Mouse (Mus musculus) hindbrain, embryonic 15.5 days (tissue): ENCODE data around the gene Pigg. TPM values are rescaled to one million over a fixed set of nuclear protein-coding genes. Genes with fewer than 3 reads are reported as not detected.

Experiments used
- ATAC-seq: fragments of 200-750 bp; cut with Nextera tagmentation; 2 replicates; pipeline ENCODE4 v1.8.0; 2017; ENCODE audit warnings: low read depth, moderate number of reproducible peaks, moderate TSS enrichment; ENCODE audit not compliant: low FRiP score
- H3K27ac ChIP-seq: fragments of 300-500 bp; sonication (generic); replicated peaks from 2 replicates; pipeline ENCODE4 v1.5.1; 2015; ENCODE audit warnings: mild to moderate bottlenecking, inconsistent platforms
- H3K27me3 ChIP-seq: fragments of 300-500 bp; sonication (generic); 2 replicates; pipeline ENCODE4 v1.6.1; 2015; ENCODE audit warnings: control low read depth, inconsistent platforms
- H3K36me3 ChIP-seq: fragments of 300-500 bp; sonication (generic); 2 replicates; pipeline ENCODE4 v1.6.1; 2015; ENCODE audit warnings: control low read depth, inconsistent platforms
- H3K4me1 ChIP-seq: fragments of 300-500 bp; sonication (generic); replicated peaks from 2 replicates; pipeline ENCODE4 v1.6.1; 2015; ENCODE audit warnings: control low read depth, inconsistent platforms
- H3K4me2 ChIP-seq: fragments of 300-500 bp; sonication (generic); 2 replicates; pipeline ENCODE4 v1.6.1; 2015; ENCODE audit warnings: moderate library complexity, mild to moderate bottlenecking, inconsistent platforms
- H3K4me3 ChIP-seq: fragments of 300-500 bp; sonication (generic); 2 replicates; pipeline ENCODE4 v1.5.1; 2015; ENCODE audit warnings: mild to moderate bottlenecking, inconsistent platforms
- H3K9ac ChIP-seq: fragments of 300-500 bp; sonication (generic); 2 replicates; pipeline ENCODE4 v1.6.1; 2015; ENCODE audit warnings: inconsistent platforms
- H3K9me3 ChIP-seq: fragments of 300-500 bp; sonication (generic); 2 replicates; pipeline ENCODE4 v1.6.1; 2016; ENCODE audit warnings: control low read depth, inconsistent platforms
- WGBS: fragments of 180-500 bp; shearing (Covaris S2); methylation state at CpG from one replicate; pipeline ENCODE4 v1.1.7; 2015; 5-methylcytosine and 5-hydroxymethylcytosine counted together
- polyA plus RNA-seq: library from polyadenylated mRNA; unstranded; fragments of >200 nt; fragmentation: Nextera tagmentation; extraction: Ambion mirVana; gene quantifications from 2 replicates; pipeline ENCODE4 v1.2.1, GENCODE M21; 2015

The Pigg gene
- polyA plus RNA-seq, 1 experiment from 2014 or later: 4.9 TPM

GRCm38 (mm10) chr5:108313065-108313860 is 854 bp downstream of the Pigg start:
- peak overlapping the region; percentile 59 for H3K4me3 ChIP-seq
- H3K27ac ChIP-seq: peak overlapping the region; percentile 80; the same call in 1 of the 2 replicates
- no peak for ATAC-seq
- 8% methylated on average over 16 of the region's 16 CpGs for WGBS
- H3K9ac ChIP-seq: peak overlapping the region; percentile 66
- peaks cover 8% of the 10 kb centered on the region for H3K4me1 ChIP-seq
- no peaks in the 10 kb centered on the region for H3K9me3 ChIP-seq
- H3K27me3 ChIP-seq: no peaks in the 10 kb centered on the region
- H3K4me2 ChIP-seq: peak overlapping the region; percentile 93
- 0 out of 2 replicates have a peak, but pooled peaks cover 6% of the 10 kb centered on the region for H3K36me3 ChIP-seq

GRCm38 (mm10) chr5:108331051-108331450 is 18.6 kb downstream of the Pigg start:
- 79% methylated on average over 1 of the region's 1 CpGs for WGBS
- Histone ChIP-seq H3K4me1 (no peaks in the 10 kb centered on the region), H3K4me2 (no peak overlapping the region), H3K9me3 (no peaks in the 10 kb centered on the region), H3K27ac (no peak overlapping the region), H3K36me3 (peaks cover 38% of the 10 kb centered on the region), H3K9ac (no peak overlapping the region), H3K4me3 (no peak overlapping the region), H3K27me3 (no peaks in the 10 kb centered on the region)
- no peak for ATAC-seq

DNA sequence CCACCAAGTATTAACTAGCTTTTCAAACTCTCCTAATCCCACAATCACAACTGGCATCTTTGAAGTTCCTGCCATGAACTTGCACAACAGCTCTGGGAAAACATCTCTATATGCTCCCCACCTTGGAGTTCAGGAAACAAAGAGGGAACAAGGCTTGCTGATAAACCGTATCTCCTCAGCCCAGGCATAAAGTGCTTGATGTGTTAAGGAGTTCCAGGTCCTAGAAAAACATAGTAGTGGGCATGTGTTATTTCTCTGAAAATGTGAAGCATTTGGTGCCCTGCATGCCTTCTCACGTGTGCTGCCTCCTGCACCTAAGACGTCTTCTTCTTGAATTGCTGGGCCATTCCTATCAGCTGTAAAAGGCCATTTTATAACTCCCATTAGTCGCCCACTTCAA is 25.0 kb downstream of the Pigg start:
- no peaks in the 10 kb centered on the region for H3K27me3 ChIP-seq
- H3K36me3 ChIP-seq: peaks cover 35% of the 10 kb centered on the region
- H3K9ac ChIP-seq: no peak overlapping the region
- no peak overlapping the region for H3K4me3 ChIP-seq
- H3K27ac ChIP-seq: no peak overlapping the region
- 82% methylated on average over 4 of the region's 4 CpGs for WGBS
- no peak for ATAC-seq
- H3K4me1 ChIP-seq: no peaks in the 10 kb centered on the region
- no peaks in the 10 kb centered on the region for H3K9me3 ChIP-seq
- H3K4me2 ChIP-seq: no peak overlapping the region

- Histone ChIP-seq H3K27ac (no peak overlapping the region), H3K9ac (no peak overlapping the region), H3K4me1 (no peaks in the 10 kb centered on the region), H3K27me3 (no peaks in the 10 kb centered on the region), H3K36me3 (peaks cover 30% of the 10 kb centered on the region), H3K9me3 (no peaks in the 10 kb centered on the region), H3K4me2 (no peak overlapping the region), H3K4me3 (no peak overlapping the region)
- no peak for ATAC-seq
- 92% methylated on average over 3 of the region's 3 CpGs for WGBS
Measured at GRCm38 (mm10) chr5:108338049-108338448, 25.6 kb downstream of the Pigg start.

GRCm38 (mm10) chr5:108343680-108344170 is 31.3 kb downstream of the Pigg start:
- ATAC-seq: no peak
- H3K9ac ChIP-seq: no peak overlapping the region
- H3K36me3 ChIP-seq: peaks cover 28% of the 10 kb centered on the region
- no peak overlapping the region for H3K4me3 ChIP-seq
- no peaks in the 10 kb centered on the region for H3K9me3 ChIP-seq
- 96% methylated on average over 4 of the region's 4 CpGs for WGBS
- H3K27me3 ChIP-seq: no peaks in the 10 kb centered on the region
- no peak overlapping the region for H3K4me2 ChIP-seq
- no peaks in the 10 kb centered on the region for H3K4me1 ChIP-seq
- no peak overlapping the region for H3K27ac ChIP-seq

GRCm38 (mm10) chr5:108345313-108346071 is 33.1 kb downstream of the Pigg start:
- no peaks in the 10 kb centered on the region for H3K9me3 ChIP-seq
- 86% methylated on average over 10 of the region's 10 CpGs for WGBS
- no peak for ATAC-seq
- H3K36me3 ChIP-seq: peaks cover 36% of the 10 kb centered on the region
- H3K4me1 ChIP-seq: no peaks in the 10 kb centered on the region
- H3K4me3 ChIP-seq: no peak overlapping the region
- no peak overlapping the region for H3K4me2 ChIP-seq
- no peak overlapping the region for H3K9ac ChIP-seq
- H3K27me3 ChIP-seq: no peaks in the 10 kb centered on the region
- H3K27ac ChIP-seq: no peak overlapping the region

DNA sequence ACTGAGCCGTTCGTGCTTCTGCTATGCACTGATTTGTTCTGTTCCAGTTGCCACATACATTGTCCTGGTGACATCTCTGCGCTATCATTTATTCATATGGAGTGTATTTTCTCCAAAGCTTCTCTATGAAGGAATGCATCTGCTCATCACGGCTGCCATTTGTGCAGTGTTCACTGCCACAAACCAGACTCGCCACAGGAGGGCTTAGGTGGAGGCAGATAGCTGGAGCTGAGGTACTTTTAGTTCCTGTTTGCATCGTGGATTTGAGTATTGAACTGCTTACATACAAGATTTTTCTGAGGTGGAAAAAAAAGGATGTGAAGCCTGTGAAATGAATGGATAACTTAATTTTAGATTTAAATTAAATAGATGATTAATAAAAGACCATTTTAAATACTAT is 35.4 kb downstream of the Pigg start:
- Histone ChIP-seq H3K9me3 (no peaks in the 10 kb centered on the region), H3K4me3 (no peak overlapping the region), H3K27ac (no peak overlapping the region), H3K4me1 (no peaks in the 10 kb centered on the region), H3K36me3 (peaks cover 38% of the 10 kb centered on the region), H3K27me3 (no peaks in the 10 kb centered on the region), H3K4me2 (no peak overlapping the region), H3K9ac (no peak overlapping the region)
- ATAC-seq: no peak
- WGBS: 86% methylated on average over 6 of the region's 6 CpGs

GRCm38 (mm10) chr5:108349511-108350148 is 37.2 kb downstream of the Pigg start:
- H3K9me3 ChIP-seq: no peaks in the 10 kb centered on the region
- peaks cover 35% of the 10 kb centered on the region for H3K36me3 ChIP-seq
- no peak overlapping the region for H3K9ac ChIP-seq
- no peak for ATAC-seq
- no peak overlapping the region for H3K4me2 ChIP-seq
- H3K27me3 ChIP-seq: no peaks in the 10 kb centered on the region
- H3K4me3 ChIP-seq: no peak overlapping the region
- no peaks in the 10 kb centered on the region for H3K4me1 ChIP-seq
- WGBS: 92% methylated on average over 9 of the region's 9 CpGs
- H3K27ac ChIP-seq: no peak overlapping the region

DNA sequence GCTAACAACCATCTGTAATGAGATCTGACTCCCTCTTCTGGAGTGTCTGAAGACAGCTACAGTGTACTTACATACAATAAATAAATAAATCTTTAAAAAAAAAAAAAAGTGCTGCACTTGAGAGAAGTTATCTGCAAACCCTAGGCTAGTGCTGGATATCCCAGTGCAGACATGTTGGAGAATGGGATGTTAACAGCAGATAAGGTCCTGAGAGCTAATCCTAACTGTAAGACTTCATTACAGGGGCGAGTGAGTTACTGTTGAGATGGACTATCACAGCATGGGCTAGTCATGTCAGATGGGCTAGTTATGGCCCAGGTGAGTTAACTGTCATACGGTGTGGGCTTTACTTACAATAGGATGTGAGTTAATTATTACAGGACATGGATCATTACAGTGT is 41.6 kb downstream of the Pigg start:
- Histone ChIP-seq H3K4me2 (no peak overlapping the region), H3K9ac (no peak overlapping the region), H3K27ac (no peak overlapping the region), H3K36me3 (peaks cover 19% of the 10 kb centered on the region), H3K4me3 (no peak overlapping the region), H3K4me1 (no peaks in the 10 kb centered on the region), H3K27me3 (no peaks in the 10 kb centered on the region), H3K9me3 (no peaks in the 10 kb centered on the region)
- ATAC-seq: no peak
- 88% methylated on average over 2 of the region's 2 CpGs for WGBS

DNA sequence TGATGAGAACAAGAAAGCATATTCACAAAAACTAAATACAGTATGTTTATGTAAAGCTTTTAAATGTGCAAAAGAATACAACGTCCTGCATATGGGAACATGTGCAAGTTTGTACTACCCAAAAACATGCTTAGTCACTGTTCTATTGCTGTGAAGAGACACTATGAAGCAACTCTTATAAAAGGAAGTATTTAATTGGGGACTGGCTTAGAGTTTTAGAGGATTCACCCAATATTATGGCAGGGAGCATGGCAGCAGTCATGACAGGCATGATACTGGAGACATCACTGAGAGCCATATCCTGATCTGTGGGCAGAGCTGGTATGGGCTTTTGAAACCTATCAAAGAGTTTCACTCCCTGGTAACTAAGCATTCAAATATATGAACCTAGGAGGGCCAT is 45.5 kb downstream of the Pigg start:
- no peaks in the 10 kb centered on the region for H3K36me3 ChIP-seq
- no peak overlapping the region for H3K4me3 ChIP-seq
- no peak overlapping the region for H3K27ac ChIP-seq
- no peak overlapping the region for H3K9ac ChIP-seq
- no peaks in the 10 kb centered on the region for H3K27me3 ChIP-seq
- WGBS: 97% methylated on average over 1 of the region's 1 CpGs
- H3K9me3 ChIP-seq: no peaks in the 10 kb centered on the region
- no peak for ATAC-seq
- H3K4me2 ChIP-seq: no peak overlapping the region
- H3K4me1 ChIP-seq: no peaks in the 10 kb centered on the region

GRCm38 (mm10) chr5:108359491-108359890 is 47.1 kb downstream of the Pigg start:
- Histone ChIP-seq H3K36me3 (no peaks in the 10 kb centered on the region), H3K4me3 (no peak overlapping the region), H3K4me1 (no peaks in the 10 kb centered on the region), H3K9me3 (no peaks in the 10 kb centered on the region), H3K9ac (no peak overlapping the region), H3K27ac (no peak overlapping the region), H3K27me3 (peaks cover 15% of the 10 kb centered on the region), H3K4me2 (no peak overlapping the region)
- 89% methylated on average over 9 of the region's 9 CpGs for WGBS
- ATAC-seq: no peak

DNA sequence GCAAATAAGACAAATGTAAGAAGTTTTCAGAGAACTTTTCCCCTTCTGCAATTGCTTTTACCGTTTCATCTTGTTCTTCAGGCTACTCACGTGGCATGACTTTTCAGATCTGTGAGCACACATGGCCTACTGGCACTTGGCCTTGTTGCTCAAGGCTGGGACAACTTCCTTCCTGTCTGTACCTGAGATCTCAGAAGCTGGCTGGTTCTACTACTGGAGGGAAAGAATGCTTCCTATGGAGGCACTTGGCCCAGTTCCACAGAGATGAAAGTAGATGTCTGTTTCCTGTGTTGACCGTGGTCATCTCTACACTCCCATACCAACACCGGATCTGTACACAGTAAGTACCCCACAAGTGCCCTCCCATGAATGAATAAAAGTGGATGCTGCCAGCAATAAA is 47.8 kb downstream of the Pigg start:
- Histone ChIP-seq H3K4me1 (peaks cover 3% of the 10 kb centered on the region), H3K27me3 (peaks cover 22% of the 10 kb centered on the region), H3K9me3 (no peaks in the 10 kb centered on the region), H3K36me3 (no peaks in the 10 kb centered on the region), H3K4me3 (no peak overlapping the region), H3K9ac (no peak overlapping the region), H3K4me2 (no peak overlapping the region), H3K27ac (no peak overlapping the region)
- no peak for ATAC-seq
- WGBS: 85% methylated on average over 4 of the region's 4 CpGs
